Mouse (Mus musculus) inflammation-experienced regulatory T-cells, adult 6 months (primary cell): ENCODE data around the gene Zfp575. TPM values are rescaled to one million over a fixed set of nuclear protein-coding genes. Genes with fewer than 3 reads are reported as not detected.
A peak's percentile ranks its signal among the peaks of the same experiment; 100 is the strongest.

Experiments
- ATAC-seq: one replicate; pipeline ENCODE4 v1.8.0; 2017
- polyA plus RNA-seq, 3 experiments: library from polyadenylated mRNA; unstranded; fragments of 100-300 nt; shearing (Covaris generic); gene quantifications; one replicate each; pipeline ENCODE4 v1.2.1; 2017

Zfp575 gene
- polyA plus RNA-seq, 3 experiments from 2014 or later: 0.13 to 0.20 TPM; not detected in 1

GRCm38 (mm10) chr7:24563191-24563836, 24.1 kb downstream of the Zfp575 start:
- no peak for ATAC-seq

- ATAC-seq: no peak
Observed at GRCm38 (mm10) chr7:24561450-24561849, 26.0 kb downstream of the Zfp575 start.

GRCm38 (mm10) chr7:24555786-24556185, 31.7 kb downstream of the Zfp575 start:
- ATAC-seq: no peak

- ATAC-seq: no peak
Observed at GRCm38 (mm10) chr7:24551985-24552759, 35.3 kb downstream of the Zfp575 start.

GRCm38 (mm10) chr7:24547534-24548036, 39.9 kb downstream of the Zfp575 start:
- no peak for ATAC-seq

DNA sequence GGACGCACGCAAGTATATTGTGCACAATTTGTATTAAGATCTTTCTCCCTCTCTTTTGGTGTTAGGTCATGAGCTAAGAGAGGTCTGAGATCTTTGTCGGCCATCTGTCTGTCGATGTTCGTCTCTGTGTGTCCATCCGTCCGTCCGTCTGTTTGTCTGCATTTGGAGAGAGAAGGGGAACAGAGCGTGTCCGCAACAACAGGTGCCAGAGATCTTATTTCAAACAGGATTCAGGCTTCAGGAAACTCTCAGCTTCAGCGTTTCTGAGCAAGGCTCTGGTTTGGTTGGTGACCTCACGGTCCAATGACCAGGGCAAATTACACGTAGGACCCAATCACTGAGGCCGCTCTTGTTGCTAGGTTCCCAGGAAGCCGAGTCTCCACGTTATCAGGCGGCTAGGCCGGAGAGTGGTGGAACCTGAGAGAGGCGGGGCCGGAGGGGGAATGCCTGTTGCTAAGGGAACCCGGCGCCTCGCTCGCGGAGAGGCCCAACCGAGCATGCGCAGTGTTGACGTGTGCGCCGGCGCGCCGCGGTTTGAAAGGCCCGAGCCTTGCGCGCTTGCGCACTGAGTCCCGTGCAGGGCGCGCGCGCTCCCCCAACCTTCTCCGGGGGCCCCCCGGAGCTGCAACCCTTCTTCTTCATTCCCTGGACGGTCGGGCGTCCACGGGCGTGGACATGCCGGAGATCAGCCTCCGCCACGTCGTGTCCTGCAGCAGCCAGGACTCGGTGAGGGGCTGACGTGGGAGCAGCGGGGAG, 40.6 kb downstream of the Zfp575 start:
- ATAC-seq: peak; percentile 100

GRCm38 (mm10) chr7:24546068-24546614, 41.3 kb downstream of the Zfp575 start, which contains the start of the genes Pinlyp and Xrcc1:
Gene Pinlyp, minus strand, starts transcription at chr7:24546118.
Gene Xrcc1, plus strand, starts transcription at chr7:24546289.
- ATAC-seq: no peak

- ATAC-seq: no peak
Observed at GRCm38 (mm10) chr7:24544506-24544905, 42.9 kb downstream of the Zfp575 start.

DNA sequence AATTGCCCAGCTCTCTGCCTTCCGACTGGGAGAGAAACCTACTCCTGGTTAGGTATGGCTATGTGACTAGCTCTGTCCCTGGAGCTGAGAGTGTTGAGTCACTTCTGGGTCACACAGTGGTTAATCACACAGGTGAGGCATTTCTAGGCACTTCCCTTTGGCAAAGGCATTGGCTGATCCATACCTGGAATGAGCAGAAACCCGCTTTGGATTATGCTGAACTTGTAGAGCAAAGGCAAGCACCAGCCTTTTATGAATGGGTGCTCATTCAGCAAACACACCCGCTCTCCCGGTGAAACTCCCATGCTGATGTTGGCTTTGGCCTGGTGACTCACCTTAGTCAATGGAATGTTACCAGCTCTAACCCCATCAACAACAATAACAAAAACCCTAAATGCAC, 47.8 kb downstream of the Zfp575 start:
- no peak for ATAC-seq

DNA sequence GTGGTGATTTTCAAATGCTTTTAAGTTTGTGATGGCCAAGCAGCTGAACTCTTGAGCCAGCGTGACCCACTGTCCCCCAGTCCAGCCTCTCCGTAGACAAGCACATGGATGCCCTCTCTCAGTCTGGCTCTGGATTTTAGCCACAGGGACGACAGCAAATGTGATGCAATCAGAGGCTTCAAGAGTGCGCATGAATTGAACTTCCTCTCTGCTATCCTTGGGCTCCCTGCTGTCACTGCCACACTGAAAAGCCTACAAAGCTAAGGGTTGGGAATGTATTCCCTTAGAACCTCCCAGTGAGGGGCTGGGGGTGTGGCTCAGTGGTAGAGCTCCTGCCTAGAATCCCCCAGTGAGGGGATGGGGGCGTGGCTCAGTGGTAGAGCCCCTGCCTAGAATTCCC, 48.7 kb downstream of the Zfp575 start:
- no peak for ATAC-seq

- no peak for ATAC-seq
Observed at GRCm38 (mm10) chr7:24538154-24538553, 49.3 kb downstream of the Zfp575 start.

DNA sequence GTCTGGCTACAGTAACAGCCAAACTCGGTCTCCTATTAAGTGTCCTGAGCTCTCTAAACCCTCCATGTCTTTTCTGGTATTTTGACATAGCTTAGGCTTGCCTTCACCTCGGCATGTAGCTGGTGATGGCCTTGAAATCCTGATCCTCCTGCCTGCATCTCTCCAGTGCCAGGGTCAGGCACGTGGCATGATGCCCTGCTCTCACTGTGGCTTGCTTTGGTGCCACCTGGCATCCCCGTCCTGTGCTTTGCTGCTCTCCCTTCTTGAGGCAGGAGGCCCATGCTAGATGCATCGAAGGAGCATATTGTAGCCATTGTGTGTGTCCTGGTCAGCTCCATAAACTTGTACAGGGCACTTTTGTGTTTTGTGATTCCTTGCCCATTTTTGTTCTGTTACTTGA, 49.9 kb downstream of the Zfp575 start:
- ATAC-seq: no peak

GRCm38 (mm10) chr7:24537081-24537480, 50.4 kb downstream of the Zfp575 start:
- no peak for ATAC-seq

- ATAC-seq: no peak
Observed at GRCm38 (mm10) chr7:24534301-24534700, 53.1 kb downstream of the Zfp575 start.

Other genes with a start within 250 kb of the Zfp575 start
- not detected for gene Lypd5, start 238.4 kb downstream of the Zfp575 start, polyA plus RNA-seq
- gene Kcnn4, start 217.4 kb downstream of the Zfp575 start, polyA plus RNA-seq: 100 to 1,000 TPM in 2 of 3 experiments, 10 to 100 TPM in 1; 79.1 to 131 (median 126) TPM
- gene Smg9, start 188.0 kb downstream of the Zfp575 start, polyA plus RNA-seq: 10 to 100 TPM; 22.7 to 26.1 (median 23.6) TPM
- not detected for gene Irgc1, start 135.3 kb downstream of the Zfp575 start, polyA plus RNA-seq
- 1 to 10 TPM in 2 of 3 experiments, under 1 TPM in 1; 0.62 to 1.6 (median 1.5) TPM for gene Plaur, start 125.2 kb downstream of the Zfp575 start, polyA plus RNA-seq
- gene Cadm4, start 105.6 kb downstream of the Zfp575 start, polyA plus RNA-seq: not detected
- under 1 TPM in 1 of 3 experiments, not detected in 2; 0.33 TPM for gene Zfp428, start 80.6 kb downstream of the Zfp575 start, polyA plus RNA-seq
- gene AC161166.1, start 75.2 kb downstream of the Zfp575 start, polyA plus RNA-seq: not detected
- gene Irgq, start 57.0 kb downstream of the Zfp575 start, polyA plus RNA-seq: 1 to 10 TPM in 2 of 3 experiments, under 1 TPM in 1; 0.79 to 1.2 (median 1.0) TPM
- not detected for gene Pinlyp, start 41.5 kb downstream of the Zfp575 start, polyA plus RNA-seq
- 10 to 100 TPM; 24.2 to 34.4 (median 31.8) TPM for gene Xrcc1, start 41.4 kb downstream of the Zfp575 start, polyA plus RNA-seq
- 10 to 100 TPM; 13.1 to 17.7 (median 17.6) TPM for gene Ethe1, start 98 bp downstream of the Zfp575 start, polyA plus RNA-seq
- gene Phldb3, start 23.1 kb upstream of the Zfp575 start, polyA plus RNA-seq: 1 to 10 TPM in 1 of 3 experiments, under 1 TPM in 2; 0.22 to 1.2 (median 0.31) TPM
- gene Lypd3, start 48.9 kb upstream of the Zfp575 start, polyA plus RNA-seq: not detected
- not detected for gene Tex101, start 89.0 kb upstream of the Zfp575 start, polyA plus RNA-seq
- not detected for gene BC049730, start 121.6 kb upstream of the Zfp575 start, polyA plus RNA-seq
- gene Gm4763, start 139.3 kb upstream of the Zfp575 start, polyA plus RNA-seq: not detected
- not detected for gene Cd177, start 172.7 kb upstream of the Zfp575 start, polyA plus RNA-seq
- not detected for gene Ceacam10, start 189.6 kb upstream of the Zfp575 start, polyA plus RNA-seq